Mouse (Mus musculus): Measurements from ENCODE around the gene Aifm1. TPM values are rescaled to one million over a fixed set of nuclear protein-coding genes. Genes with fewer than 3 reads are reported as not detected.

Aifm1 gene
- polyA plus RNA-seq, 1 experiment from 2014 or later = 65.7 TPM

Other genes with a start within 250 kb of the Aifm1 start
- gene Bcorl1, start 172.2 kb downstream of the Aifm1 start, polyA plus RNA-seq (2015; fragmentation: Nextera tagmentation; extraction: Ambion mirVana) = 2.8 TPM in 2 replicates
- gene Elf4, start 50.4 kb downstream of the Aifm1 start, polyA plus RNA-seq (2015; fragmentation: Nextera tagmentation; extraction: Ambion mirVana) = 1.8 and 2.2 TPM in 2 replicates
- 0.53 and 0.56 TPM in 2 replicates for gene Rab33a, start 5.7 kb upstream of the Aifm1 start, polyA plus RNA-seq (2015; fragmentation: Nextera tagmentation; extraction: Ambion mirVana)
- 3.5 and 5.2 TPM in 2 replicates for gene Zfp280c, start 80.9 kb upstream of the Aifm1 start, polyA plus RNA-seq (2015; fragmentation: Nextera tagmentation; extraction: Ambion mirVana)
- gene Slc25a14, start 109.8 kb upstream of the Aifm1 start, polyA plus RNA-seq (2015; fragmentation: Nextera tagmentation; extraction: Ambion mirVana) = 4.9 and 6.2 TPM in 2 replicates
- not detected in 2 replicates for gene Gpr119, start 160.9 kb upstream of the Aifm1 start, polyA plus RNA-seq (2015; fragmentation: Nextera tagmentation; extraction: Ambion mirVana)
- 19.9 and 20.1 TPM in 2 replicates for gene Rbmx2, start 181.4 kb upstream of the Aifm1 start, polyA plus RNA-seq (2015; fragmentation: Nextera tagmentation; extraction: Ambion mirVana)